Mouse (Mus musculus) splenic B cell, adult 2 months (primary cell): Measurements from ENCODE around the gene Rnd2.
"Not testable (repeated sequence)": the region's sequence is repeated elsewhere in the genome, so short reads cannot be mapped to it uniquely, and the experiment has no call there.

ENCODE experiments used
- DNase-seq: peaks from one replicate; pipeline ENCODE4 v3.0.0-alpha.2; 2011; ENCODE audit warnings: low read depth, low spot score
- H3K27me3 ChIP-seq: 2 replicates; pipeline ENCODE4 v1.6.1; 2012; ENCODE audit warnings: mild to moderate bottlenecking, low read length, moderate library complexity, mixed read lengths; ENCODE audit not compliant: control insufficient read depth, poor library complexity, insufficient read depth, severe bottlenecking
- H3K36me3 ChIP-seq: 2 replicates; pipeline ENCODE4 v1.6.1; 2012; ENCODE audit warnings: mild to moderate bottlenecking, low read length, moderate library complexity, mixed read lengths; ENCODE audit not compliant: control insufficient read depth, poor library complexity, insufficient read depth, severe bottlenecking

The Rnd2 gene

DNA sequence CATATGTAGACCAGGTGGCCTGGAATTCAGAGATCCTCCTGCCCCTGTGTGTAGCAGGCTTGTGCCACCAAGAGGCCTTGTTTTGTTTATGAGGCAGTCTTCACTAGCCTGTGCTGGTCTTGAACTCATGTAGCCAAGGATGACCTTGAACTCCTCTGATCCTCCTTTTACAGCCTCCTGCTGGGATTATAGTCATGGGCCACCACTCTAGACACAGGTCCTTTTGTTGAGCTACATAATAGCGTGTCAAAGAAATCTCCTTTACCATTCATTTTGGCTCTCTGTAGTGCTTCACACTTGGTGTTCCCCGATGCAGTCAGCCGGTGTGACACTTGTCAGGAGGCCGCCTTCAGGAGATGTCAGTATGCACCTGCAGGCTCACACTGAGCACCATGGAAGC is 27.9 kb upstream of the Rnd2 start:
- DNase-seq, result no peak
- Histone ChIP-seq H3K36me3 (no peaks in the 10 kb centered on the region; the same call in 1 of the 2 replicates), H3K27me3 (no peaks in the 10 kb centered on the region)

DNA sequence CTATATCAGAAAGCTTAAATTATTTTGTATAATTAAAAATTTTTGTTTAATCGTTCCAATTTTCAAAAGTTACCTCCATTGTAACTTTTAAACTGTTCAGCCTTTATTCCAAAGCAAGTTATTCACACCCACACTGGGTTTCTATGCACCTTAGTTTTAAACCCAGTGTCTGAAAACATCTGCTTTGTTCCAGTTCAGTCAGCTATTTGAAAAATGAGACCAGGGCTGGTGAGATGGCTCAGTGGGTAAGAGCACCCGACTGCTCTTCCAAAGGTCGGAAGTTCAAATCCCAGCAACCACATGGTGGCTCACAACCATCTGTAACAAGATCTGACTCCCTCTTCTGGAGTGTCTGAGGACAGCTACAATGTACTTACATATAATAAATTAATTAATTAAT is 26.8 kb upstream of the Rnd2 start:
- DNase-seq, H3K36me3 ChIP-seq, H3K27me3 ChIP-seq: not testable (repeated sequence)

DNA sequence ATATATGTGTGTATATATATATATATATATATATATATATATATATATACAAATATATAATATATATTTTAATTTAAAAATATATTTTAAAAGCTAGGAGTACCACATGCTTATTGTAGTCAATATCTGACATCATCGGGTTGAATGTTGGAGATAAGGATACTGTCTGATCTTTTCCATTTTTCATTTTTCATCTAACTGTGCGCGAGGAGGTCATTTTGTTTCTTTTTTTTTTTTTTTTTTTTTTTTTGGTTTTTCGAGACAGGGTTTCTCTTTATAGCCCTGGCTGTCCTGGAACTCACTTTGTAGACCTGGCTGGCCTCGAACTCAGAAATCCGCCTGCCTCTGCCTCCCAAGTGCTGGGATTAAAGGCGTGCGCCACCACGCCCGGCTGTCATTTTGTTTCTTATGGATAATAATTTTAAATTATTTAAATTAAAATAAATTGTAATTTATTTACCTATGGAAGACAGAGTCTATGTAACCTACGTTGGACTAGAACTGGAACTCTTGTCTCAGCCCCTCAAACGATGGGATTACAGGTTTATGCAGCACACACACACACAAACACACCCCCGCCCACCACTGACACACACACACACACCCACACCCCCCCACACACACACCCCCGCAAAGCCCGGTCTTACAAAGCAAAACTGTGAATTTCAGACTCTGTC is 23.2 kb upstream of the Rnd2 start:
- DNase-seq, H3K27me3 ChIP-seq, H3K36me3 ChIP-seq: not testable (repeated sequence)

DNA sequence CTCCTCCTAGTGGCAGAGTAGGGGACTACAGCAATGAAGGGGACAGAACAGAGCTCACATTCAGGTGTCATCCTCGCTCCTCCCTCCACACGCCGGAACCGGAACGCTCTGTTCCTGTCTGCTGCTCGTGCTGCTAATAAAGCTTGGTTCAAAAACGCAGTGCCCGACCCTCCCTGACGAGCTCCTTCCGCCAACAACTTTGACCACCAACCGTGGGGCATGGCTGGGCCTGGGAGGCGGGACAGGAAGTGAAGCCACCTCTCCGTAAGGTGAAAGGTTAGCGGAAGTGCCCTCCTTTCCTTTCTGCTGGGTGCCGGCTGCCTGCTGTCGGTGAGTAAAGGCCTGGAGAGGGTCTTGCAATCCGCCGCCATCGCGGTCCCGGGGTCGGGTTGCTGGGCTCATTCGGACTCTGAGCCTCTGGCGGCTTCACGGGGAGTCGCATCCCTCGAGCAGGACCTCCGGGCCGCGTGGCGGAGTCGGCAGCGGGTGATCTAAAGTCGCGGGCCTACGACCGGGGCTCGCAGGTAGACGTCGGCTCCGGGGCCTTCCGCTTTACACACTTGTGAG is 22.6 kb upstream of the Rnd2 start, which contains the start of gene Rpl27:
Gene Rpl27, plus strand, starts transcription at position 172 of the 567 bp plus-strand sequence.
- peaks cover 4% of the 10 kb centered on the region for H3K36me3 ChIP-seq
- H3K27me3 ChIP-seq, result no peaks in the 10 kb centered on the region
- peak; percentile 100 for DNase-seq

DNA sequence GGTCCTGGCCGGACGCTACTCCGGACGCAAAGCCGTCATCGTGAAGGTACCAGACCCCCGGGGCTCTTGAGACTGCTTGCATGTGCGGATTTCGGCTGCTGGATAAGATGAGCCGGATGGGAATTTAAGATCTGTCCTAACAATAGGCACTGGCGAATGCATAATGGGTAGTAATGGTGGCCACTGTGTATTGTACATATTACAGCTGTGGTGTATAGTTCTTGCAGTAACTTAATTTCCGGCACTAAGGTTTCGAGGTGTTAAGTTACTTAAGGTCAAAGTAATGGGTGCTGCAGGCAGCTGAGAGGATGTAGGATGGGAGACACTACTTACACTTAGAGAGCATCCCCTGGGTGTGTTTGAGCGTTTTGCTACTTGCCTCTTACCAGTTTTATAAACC is 22.0 kb upstream of the Rnd2 start:
- no peak for DNase-seq
- H3K36me3 ChIP-seq, result peaks cover 4% of the 10 kb centered on the region
- H3K27me3 ChIP-seq, result no peaks in the 10 kb centered on the region

DNA sequence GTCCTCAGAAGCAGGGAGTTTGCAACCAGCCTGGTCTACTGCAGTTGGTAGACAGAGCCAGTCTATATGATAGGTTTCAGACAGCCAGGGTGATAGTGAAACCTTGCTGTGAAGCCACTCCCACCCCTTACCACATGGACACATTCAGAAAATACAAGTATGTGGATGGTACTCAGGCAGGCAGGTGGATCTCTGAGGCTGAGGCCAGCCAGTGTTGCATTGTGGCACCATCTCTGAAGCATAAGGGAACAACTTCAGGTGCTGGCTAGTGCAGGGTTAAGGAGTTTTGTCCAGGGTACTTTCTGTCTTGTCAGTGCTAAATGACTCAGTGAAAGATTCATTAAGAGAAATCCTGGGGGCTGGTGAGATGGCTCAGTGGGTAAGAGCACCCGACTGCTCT is 18.5 kb upstream of the Rnd2 start:
- Histone ChIP-seq H3K36me3 (peaks cover 6% of the 10 kb centered on the region), H3K27me3 (no peaks in the 10 kb centered on the region)
- no peak for DNase-seq

DNA sequence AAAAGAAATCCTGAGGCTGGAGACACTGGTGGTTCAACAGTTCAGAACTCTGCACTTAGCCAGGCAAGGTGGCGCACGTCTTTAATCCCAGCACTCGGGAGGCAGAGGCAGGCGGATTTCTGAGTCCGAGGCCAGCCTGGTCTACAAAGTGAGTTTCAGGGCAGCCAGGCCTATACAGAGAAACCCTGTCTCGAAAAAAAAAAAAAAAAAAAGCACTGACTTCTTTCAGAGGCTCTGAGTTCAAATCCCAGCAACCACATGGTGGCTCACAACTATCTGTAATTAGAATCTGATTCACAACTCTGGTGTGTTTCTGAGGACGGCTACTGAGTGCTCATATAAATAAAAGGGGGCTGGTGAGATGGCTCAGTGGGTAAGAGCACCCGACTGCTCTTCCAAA is 17.9 kb upstream of the Rnd2 start:
- H3K36me3 ChIP-seq, DNase-seq, H3K27me3 ChIP-seq: not testable (repeated sequence)

DNA sequence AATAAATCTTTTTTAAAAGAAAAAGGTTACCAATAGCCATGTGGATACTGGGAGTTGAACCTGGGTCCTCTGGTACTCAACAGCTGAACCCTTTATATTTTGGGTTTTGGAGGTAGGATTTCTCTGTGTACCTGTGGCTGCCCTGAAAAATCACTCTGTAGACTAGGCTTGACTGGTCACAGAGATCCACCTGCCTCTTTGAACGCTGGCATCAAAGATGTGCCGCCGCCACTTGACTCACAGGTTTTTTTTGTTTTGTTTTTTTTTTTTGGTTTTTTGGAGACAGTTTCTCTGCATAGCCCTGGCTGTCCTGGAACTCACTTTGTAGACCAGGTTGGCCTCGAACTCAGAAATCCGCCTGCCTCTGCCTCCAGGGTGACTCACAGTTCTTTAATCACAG is 17.0 kb upstream of the Rnd2 start:
- no peaks in the 10 kb centered on the region for H3K27me3 ChIP-seq
- no peak for DNase-seq
- H3K36me3 ChIP-seq, result peaks cover 6% of the 10 kb centered on the region

DNA sequence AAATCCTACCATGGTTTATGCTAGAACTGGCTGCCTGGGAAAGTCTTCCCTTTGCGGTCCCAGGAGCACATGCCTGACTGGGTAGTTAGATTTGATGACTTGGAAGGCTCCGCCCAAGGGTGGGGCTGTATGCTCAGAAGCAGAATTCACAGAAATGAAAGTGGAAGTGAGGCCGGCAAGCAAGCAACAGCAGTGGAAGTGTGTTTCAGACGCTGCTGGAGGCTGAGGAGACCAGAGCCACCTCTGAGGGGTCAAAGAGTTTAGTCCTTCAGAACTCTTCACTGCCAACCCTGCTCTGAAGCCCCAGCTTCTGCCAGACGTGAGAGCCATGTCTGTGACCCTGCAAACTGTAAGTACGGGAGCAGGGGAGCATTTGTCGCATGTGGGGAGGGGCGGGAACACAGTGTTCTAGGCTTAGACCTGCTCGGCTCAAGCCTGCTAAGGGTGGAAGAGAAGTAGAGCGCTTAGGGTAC is 16.5 kb upstream of the Rnd2 start, which contains the start of gene Ifi35:
Gene Ifi35, plus strand, starts transcription at position 134 of the 473 bp plus-strand sequence.
- DNase-seq, result peak; percentile 82
- Histone ChIP-seq H3K36me3 (peaks cover 6% of the 10 kb centered on the region), H3K27me3 (no peaks in the 10 kb centered on the region)

DNA sequence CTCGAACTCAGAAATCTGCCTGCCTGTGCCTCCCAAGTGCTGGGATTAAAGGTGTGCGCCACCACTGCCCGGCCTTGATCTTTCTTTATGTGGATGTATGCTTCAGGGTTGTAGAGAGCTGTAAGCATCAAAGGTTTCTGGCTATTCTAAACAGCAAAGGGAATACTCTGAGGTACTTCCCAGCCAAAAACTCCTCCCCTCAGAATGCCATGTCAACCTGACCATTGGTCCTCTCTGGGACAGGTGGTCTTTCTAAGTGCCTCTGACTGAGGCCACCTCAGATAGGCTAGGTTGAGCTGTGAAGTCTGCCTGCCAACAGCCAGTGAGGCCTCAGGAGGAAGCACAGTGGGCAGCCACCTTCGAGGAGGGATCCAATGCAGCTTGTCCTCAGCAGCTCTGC is 15.9 kb upstream of the Rnd2 start:
- peak; percentile 39 for DNase-seq
- Histone ChIP-seq H3K27me3 (no peaks in the 10 kb centered on the region), H3K36me3 (peaks cover 5% of the 10 kb centered on the region)

DNA sequence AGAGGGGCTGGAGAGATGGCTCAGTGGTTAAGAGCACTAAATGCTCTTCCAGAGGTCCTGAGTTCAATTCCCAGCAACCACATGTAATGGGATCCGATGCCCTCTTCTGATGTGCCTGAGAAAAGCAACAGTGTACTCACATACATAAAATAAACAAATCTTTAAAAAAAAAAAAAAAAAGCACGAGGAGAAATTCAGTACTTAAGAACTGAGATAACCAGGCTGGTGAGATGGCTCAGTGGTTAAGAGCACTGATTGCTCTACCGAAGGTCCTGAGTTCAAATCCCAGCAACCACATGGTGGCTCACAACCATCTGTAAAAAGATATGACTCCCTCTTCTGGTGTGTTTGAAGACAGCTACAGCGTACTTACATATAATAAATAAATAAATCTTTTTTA is 15.2 kb upstream of the Rnd2 start:
- H3K27me3 ChIP-seq, DNase-seq, H3K36me3 ChIP-seq: not testable (repeated sequence)

DNA sequence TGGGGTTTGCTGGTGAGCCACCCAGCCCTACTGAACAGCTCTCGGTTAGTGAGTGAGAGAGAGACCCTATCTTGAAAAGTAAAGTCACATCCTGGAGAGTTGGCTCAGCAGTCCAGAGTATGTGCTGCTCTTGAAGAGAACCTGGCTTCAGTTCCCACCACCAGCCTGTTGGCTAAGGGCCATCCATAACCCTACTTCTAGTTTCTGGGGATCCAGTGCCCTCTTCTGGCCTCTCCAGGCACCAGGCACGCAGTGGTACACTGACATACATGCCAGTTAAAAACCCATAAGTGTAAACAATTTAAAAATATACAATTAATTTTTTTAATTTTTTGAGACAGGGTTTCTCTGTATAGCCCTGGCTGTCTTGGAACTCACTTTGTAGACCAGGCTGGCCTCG is 14.4 kb upstream of the Rnd2 start:
- DNase-seq, result peak; percentile 58
- Histone ChIP-seq H3K36me3 (peaks cover 3% of the 10 kb centered on the region), H3K27me3 (no peaks in the 10 kb centered on the region)

DNA sequence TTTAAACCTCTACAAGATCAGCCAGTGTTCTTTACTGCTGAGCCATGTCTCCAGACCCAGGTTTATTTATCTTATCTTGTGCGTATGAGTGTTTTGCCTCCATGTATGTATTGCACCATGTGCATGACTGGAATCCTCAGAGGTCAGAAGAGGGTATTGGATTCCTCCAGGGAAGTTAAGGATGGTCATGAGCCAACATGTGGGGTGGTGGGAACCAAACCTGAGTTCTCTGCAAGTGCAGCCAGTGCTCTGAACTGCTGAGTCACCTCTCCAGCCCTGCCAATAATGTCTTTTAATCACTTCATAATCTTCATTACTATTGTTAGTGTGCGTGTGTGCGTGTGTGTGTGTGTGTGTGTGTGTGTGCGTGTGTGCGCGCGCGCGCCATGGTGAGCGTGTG is 13.3 kb upstream of the Rnd2 start:
- Histone ChIP-seq H3K27me3 (no peaks in the 10 kb centered on the region), H3K36me3 (peaks cover 3% of the 10 kb centered on the region)
- DNase-seq, result no peak

DNA sequence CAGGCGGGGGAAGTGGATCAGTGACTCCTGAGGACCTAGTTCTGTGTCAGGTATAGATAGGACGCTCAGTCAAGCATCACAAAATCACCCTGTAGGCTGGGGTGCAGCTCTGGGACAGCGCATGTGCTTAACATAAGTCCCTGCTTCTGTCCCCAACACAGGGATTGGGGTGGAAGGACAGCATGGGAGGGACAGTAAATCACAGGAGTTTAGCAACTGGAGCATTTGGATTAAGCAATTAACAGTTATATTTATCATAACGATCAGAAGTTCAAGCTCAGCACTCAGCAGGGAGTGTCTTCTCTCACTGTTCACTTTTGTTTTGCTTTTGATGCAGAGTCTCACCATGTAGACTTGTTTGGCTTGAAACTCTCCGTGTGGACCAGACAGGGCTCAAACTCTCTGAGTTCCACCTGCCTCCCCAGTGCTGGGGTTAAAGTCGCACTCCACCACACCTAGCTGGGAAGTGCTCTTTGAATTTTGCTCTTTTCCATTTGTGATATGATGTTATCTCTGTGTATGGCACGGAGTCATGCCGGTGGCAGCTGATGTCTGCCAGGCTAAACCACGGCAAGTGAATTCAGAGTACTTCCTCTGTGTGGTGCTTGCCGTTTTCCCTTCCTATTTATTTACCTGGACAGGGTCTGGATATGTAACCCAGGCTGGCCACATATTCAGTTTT is 12.6 kb upstream of the Rnd2 start:
- peaks cover 5% of the 10 kb centered on the region for H3K36me3 ChIP-seq
- no peaks in the 10 kb centered on the region for H3K27me3 ChIP-seq
- DNase-seq, result no peak

DNA sequence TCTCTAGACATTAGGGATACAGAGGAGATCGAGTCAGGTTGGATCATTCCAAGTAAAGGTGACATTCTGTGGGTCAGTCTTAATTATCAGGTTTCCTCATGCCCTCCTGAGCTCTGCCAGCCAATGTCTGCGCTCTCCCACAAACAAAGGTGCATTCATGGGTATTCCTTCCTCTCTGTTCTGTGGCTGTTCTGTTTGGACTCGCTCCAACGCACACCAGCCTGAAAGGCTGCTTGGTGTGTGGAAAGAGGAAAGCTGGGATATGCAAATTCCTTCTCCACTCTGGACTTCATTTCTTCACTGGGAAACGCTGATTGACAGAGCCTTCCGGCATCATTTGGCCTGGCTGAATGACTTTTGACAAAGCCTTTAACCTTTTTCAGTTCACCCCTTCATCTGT is 10.1 kb upstream of the Rnd2 start:
- Histone ChIP-seq H3K36me3 (peaks cover 10% of the 10 kb centered on the region), H3K27me3 (no peaks in the 10 kb centered on the region)
- no peak for DNase-seq
